9 mouse cellular contexts compared by ENCODE assay signal in the genomic region with DNA sequence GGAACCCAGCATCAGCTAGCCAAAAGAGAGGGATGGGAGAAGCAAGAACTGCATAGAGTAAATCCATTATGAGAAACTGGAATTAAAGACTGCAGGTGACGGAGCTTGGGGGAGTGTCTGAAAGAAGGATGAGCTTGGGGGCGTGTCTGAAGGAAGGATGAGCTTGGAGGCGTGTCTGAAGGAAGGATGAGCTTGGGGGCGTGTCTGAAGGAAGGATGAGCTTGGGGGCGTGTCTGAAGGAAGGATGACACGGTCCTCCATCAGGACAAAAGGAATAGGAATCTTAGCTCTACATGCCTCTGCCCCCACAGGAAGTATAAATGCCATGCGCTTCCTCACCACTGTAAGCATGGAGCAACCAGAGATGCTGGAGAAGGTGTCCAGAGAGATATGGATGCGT. TPM values are rescaled to one million over a fixed set of nuclear protein-coding genes. Genes with fewer than 3 reads are reported as not detected.
A peak's percentile ranks its signal among the peaks of the same experiment; 100 is the strongest.
DNase-seq lines count a peak whose midpoint lies in the region; ATAC-seq and TF ChIP-seq lines count a peak whose summit lies in the region.
"Had no signal": no experiment of that assay in that cellular context is flagged by ENCODE, and none has a peak within 500 bp of the region (broad histone marks: within the 10 kb centered on the region; RNA-seq: fewer than 3 reads in every experiment).

No protein-coding gene starts in this region.

- no peak overlapping the region for H3K4me3 ChIP-seq in forebrain, embryonic 14.5 days (ENCODE audit: low read depth, low read length)
- H3K4me3 ChIP-seq in kidney, postnatal 0 days (replicated peaks; ENCODE audit: low read depth, low read length): no peak overlapping the region
- H3K4me3 ChIP-seq in midbrain, embryonic 16.5 days (ENCODE audit: low read depth, low read length): peak overlapping the region; percentile 26

- no peak overlapping the region for H3K27ac ChIP-seq in forebrain, embryonic 14.5 days (ENCODE audit: low read depth, low read length)
- no peak overlapping the region for H3K27ac ChIP-seq in kidney, postnatal 0 days
- H3K27ac ChIP-seq in midbrain, embryonic 16.5 days (ENCODE audit: low read length): no peak overlapping the region

- DNase-seq in gastrocnemius, adult 18-20 months (ENCODE audit: low spot score): peak; percentile 43
- DNase-seq in gastrocnemius, postnatal 10 days: no peak
- no peak for DNase-seq in forebrain, embryonic 14.5 days (ENCODE audit: low spot score)
- peak; percentile 36 for DNase-seq in kidney, postnatal 0 days (ENCODE audit: low spot score)
- DNase-seq in layer of hippocampus, postnatal 36 days: no peak
- DNase-seq in left cerebral cortex, adult 18-20 months (ENCODE audit: low spot score in 2 of 2): no peak
- no peak for DNase-seq in layer of hippocampus, postnatal 25 days (ENCODE audit: extremely low spot score in 1 of 2, low spot score in 1 of 2)

- H3K9ac ChIP-seq in forebrain, embryonic 14.5 days (ENCODE audit: low read length): no peak overlapping the region
- H3K9ac ChIP-seq in kidney, postnatal 0 days (ENCODE audit: low read depth, low read length): no peak overlapping the region
- H3K9ac ChIP-seq in midbrain, embryonic 16.5 days (ENCODE audit: low read depth, low read length): no peak overlapping the region

- H3K27me3 ChIP-seq in forebrain, embryonic 14.5 days (replicated peaks; ENCODE audit: control insufficient read depth, insufficient read depth, low read length): no peaks in the 10 kb centered on the region
- no peaks in the 10 kb centered on the region for H3K27me3 ChIP-seq in kidney, postnatal 0 days (ENCODE audit: insufficient read depth, low read length)
- H3K27me3 ChIP-seq in midbrain, embryonic 16.5 days (ENCODE audit: control insufficient read depth, insufficient read depth, low read depth, low read length): no peaks in the 10 kb centered on the region

- no peaks in the 10 kb centered on the region for H3K36me3 ChIP-seq in forebrain, embryonic 14.5 days (ENCODE audit: control insufficient read depth, insufficient read depth, low read length)
- no peaks in the 10 kb centered on the region for H3K36me3 ChIP-seq in kidney, postnatal 0 days (ENCODE audit: insufficient read depth, low read length)
- H3K36me3 ChIP-seq in midbrain, embryonic 16.5 days (ENCODE audit: control insufficient read depth, insufficient read depth, low read length): no peaks in the 10 kb centered on the region

- 0 out of 2 replicates have a peak overlapping the region, but pooled peaks have one; percentile 8 for H3K4me2 ChIP-seq in forebrain, embryonic 14.5 days (ENCODE audit: low read length)
- peak overlapping the region; percentile 30; the same call in 1 of the 2 replicates for H3K4me2 ChIP-seq in kidney, postnatal 0 days (ENCODE audit: low read length)
- H3K4me2 ChIP-seq in midbrain, embryonic 16.5 days (ENCODE audit: low read length): peak overlapping the region; percentile 40

- WGBS in forebrain, embryonic 14.5 days: 12% methylated on average over 8 of the region's 8 CpGs
- WGBS in kidney, postnatal 0 days: 18% methylated on average over 8 of the region's 8 CpGs
- WGBS in midbrain, embryonic 16.5 days: 7% methylated on average over 8 of the region's 8 CpGs

- TF ChIP-seq CTCF in kidney, postnatal 0 days (IDR thresholded peaks at IDR 0.05; ENCODE audit: low read depth): no peak

- H3K4me1 ChIP-seq in forebrain, embryonic 14.5 days (ENCODE audit: control insufficient read depth, insufficient read depth, low read length): no peaks in the 10 kb centered on the region
- H3K4me1 ChIP-seq in kidney, postnatal 0 days (replicated peaks; ENCODE audit: insufficient read depth, low read length): 0 out of 2 replicates have a peak, but pooled peaks cover 3% of the 10 kb centered on the region
- H3K4me1 ChIP-seq in midbrain, embryonic 16.5 days (ENCODE audit: control insufficient read depth, insufficient read depth, low read length): no peaks in the 10 kb centered on the region

- no peak for ATAC-seq in forebrain, embryonic 14.5 days
- peak; percentile 19; the same call in 1 of the 2 replicates for ATAC-seq in kidney, postnatal 0 days (replicated peaks; ENCODE audit: low FRiP score, low read depth)
- ATAC-seq in midbrain, embryonic 16.5 days: peak; percentile 29; the same call in 1 of the 2 replicates

- H3K9me3 ChIP-seq in forebrain, embryonic 14.5 days (replicated peaks; ENCODE audit: control insufficient read depth, low read length): no peaks in the 10 kb centered on the region
- H3K9me3 ChIP-seq in kidney, postnatal 0 days (replicated peaks; ENCODE audit: low read length): no peaks in the 10 kb centered on the region
- no peaks in the 10 kb centered on the region for H3K9me3 ChIP-seq in midbrain, embryonic 16.5 days (replicated peaks; ENCODE audit: control insufficient read depth, low read length, poor library complexity, severe bottlenecking)

RNA-seq across cellular contexts. Expression of gene Gstk1, which starts 1.4 kb away (rescaled TPM):
- total RNA-seq in gastrocnemius, adult 18-20 months (2021): 10 to 100 TPM; 45.4 to 57.2 TPM
- 10 to 100 TPM; 10.9 to 12.7 TPM for total RNA-seq in gastrocnemius, postnatal 10 days (2021)
- 9.9 and 13.1 TPM in 2 replicates for polyA plus RNA-seq in forebrain, embryonic 14.5 days (2014; fragmentation: Nextera tagmentation; extraction: Ambion mirVana)
- 37.8 and 39.3 TPM in 2 replicates for polyA plus RNA-seq in kidney, postnatal 0 days (2015; fragmentation: Nextera tagmentation; extraction: Ambion mirVana)
- polyA plus RNA-seq in midbrain, embryonic 16.5 days (2015; fragmentation: Nextera tagmentation; extraction: Ambion mirVana): 8.5 and 9.9 TPM in 2 replicates
- total RNA-seq in layer of hippocampus, postnatal 36 days (2021): 1 to 10 TPM; 9.5 to 9.6 TPM
- total RNA-seq in left cerebral cortex, adult 18-20 months (2021): 10 to 100 TPM; 11.0 to 14.9 TPM
- 10 to 100 TPM; 10.2 to 13.7 TPM for total RNA-seq in layer of hippocampus, postnatal 25 days (2021)

RNA-seq across cellular contexts. Expression of gene Tmem139, which starts 14.6 kb away (rescaled TPM):
- under 1 TPM; 0.19 to 0.27 TPM for total RNA-seq in gastrocnemius, adult 18-20 months (2021)
- not detected for total RNA-seq in gastrocnemius, postnatal 10 days (2021)
- polyA plus RNA-seq in forebrain, embryonic 14.5 days (2014; fragmentation: Nextera tagmentation; extraction: Ambion mirVana): not detected in 2 replicates
- polyA plus RNA-seq in kidney, postnatal 0 days (2015; fragmentation: Nextera tagmentation; extraction: Ambion mirVana): 7.0 and 7.1 TPM in 2 replicates
- polyA plus RNA-seq in midbrain, embryonic 16.5 days (2015; fragmentation: Nextera tagmentation; extraction: Ambion mirVana): not detected in 2 replicates
- not detected for total RNA-seq in layer of hippocampus, postnatal 36 days (2021)
- total RNA-seq in left cerebral cortex, adult 18-20 months (2021): not detected
- not detected for total RNA-seq in layer of hippocampus, postnatal 25 days (2021)

RNA-seq across cellular contexts. Expression of gene Casp2, which starts 17.6 kb away (rescaled TPM):
- 1 to 10 TPM; 3.7 to 4.1 TPM for total RNA-seq in gastrocnemius, adult 18-20 months (2021)
- total RNA-seq in gastrocnemius, postnatal 10 days (2021): 10 to 100 TPM; 10.5 to 18.3 TPM
- 61.3 and 65.4 TPM in 2 replicates for polyA plus RNA-seq in forebrain, embryonic 14.5 days (2014; fragmentation: Nextera tagmentation; extraction: Ambion mirVana)
- 38.2 and 42.0 TPM in 2 replicates for polyA plus RNA-seq in kidney, postnatal 0 days (2015; fragmentation: Nextera tagmentation; extraction: Ambion mirVana)
- polyA plus RNA-seq in midbrain, embryonic 16.5 days (2015; fragmentation: Nextera tagmentation; extraction: Ambion mirVana): 36.3 and 40.5 TPM in 2 replicates
- 10 to 100 TPM; 20.6 to 23.7 TPM for total RNA-seq in layer of hippocampus, postnatal 36 days (2021)
- 10 to 100 TPM; 20.6 to 22.3 TPM for total RNA-seq in left cerebral cortex, adult 18-20 months (2021)
- total RNA-seq in layer of hippocampus, postnatal 25 days (2021): 10 to 100 TPM; 16.5 to 25.5 TPM

RNA-seq across cellular contexts. Expression of gene Tas2r144, which starts 32.0 kb away (rescaled TPM):
- total RNA-seq in gastrocnemius, adult 18-20 months (2021): not detected
- total RNA-seq in gastrocnemius, postnatal 10 days (2021): not detected
- not detected in 2 replicates for polyA plus RNA-seq in forebrain, embryonic 14.5 days (2014; fragmentation: Nextera tagmentation; extraction: Ambion mirVana)
- polyA plus RNA-seq in kidney, postnatal 0 days (2015; fragmentation: Nextera tagmentation; extraction: Ambion mirVana): not detected in 2 replicates
- polyA plus RNA-seq in midbrain, embryonic 16.5 days (2015; fragmentation: Nextera tagmentation; extraction: Ambion mirVana): not detected in 2 replicates
- total RNA-seq in layer of hippocampus, postnatal 36 days (2021): not detected
- total RNA-seq in left cerebral cortex, adult 18-20 months (2021): not detected
- total RNA-seq in layer of hippocampus, postnatal 25 days (2021): not detected
- total RNA-seq: ES-E14 had no signal

RNA-seq across cellular contexts. Expression of gene Clcn1, which starts 39.3 kb away (rescaled TPM):
- 100 to 1,000 TPM; 153 TPM for total RNA-seq in gastrocnemius, adult 18-20 months (2021)
- total RNA-seq in gastrocnemius, postnatal 10 days (2021): 10 to 100 TPM; 74.8 to 78.2 TPM
- polyA plus RNA-seq in forebrain, embryonic 14.5 days (2014; fragmentation: Nextera tagmentation; extraction: Ambion mirVana): 1.3 and 1.6 TPM in 2 replicates
- 0.29 TPM in 1 of 2 replicates, not detected in the other for polyA plus RNA-seq in kidney, postnatal 0 days (2015; fragmentation: Nextera tagmentation; extraction: Ambion mirVana)
- 1.3 and 1.5 TPM in 2 replicates for polyA plus RNA-seq in midbrain, embryonic 16.5 days (2015; fragmentation: Nextera tagmentation; extraction: Ambion mirVana)
- 1 to 10 TPM; 2.7 to 3.6 TPM for total RNA-seq in layer of hippocampus, postnatal 36 days (2021)
- total RNA-seq in left cerebral cortex, adult 18-20 months (2021): 1 to 10 TPM; 3.8 to 4.0 TPM
- 1 to 10 TPM; 2.7 to 2.8 TPM for total RNA-seq in layer of hippocampus, postnatal 25 days (2021)

Comparison
In these comparisons a context has a peak if more than half of its experiments do, and no peak if none do; other contexts are left out.
1. DNase-seq: peak in gastrocnemius, adult 18-20 months (single experiment) and kidney, postnatal 0 days (single experiment); none in gastrocnemius, postnatal 10 days (single experiment), forebrain, embryonic 14.5 days (single experiment), layer of hippocampus, postnatal 36 days (0 of 2), left cerebral cortex, adult 18-20 months (0 of 2) and layer of hippocampus, postnatal 25 days (0 of 2).
2. Peak in every context shown above with its lines, with median percentiles within 50 percentile points of each other: H3K4me2 ChIP-seq.